Mouse (Mus musculus) liver, embryonic 11.5 days (tissue): ENCODE measurements around the gene Kcnh3. TPM values are rescaled to one million over a fixed set of nuclear protein-coding genes. Genes with fewer than 3 reads are reported as not detected.

Experiments used
- ATAC-seq: fragments of 200-750 bp; cut with Nextera tagmentation; replicated peaks from 2 replicates; pipeline ENCODE4 v1.8.0; 2017; ENCODE audit warnings: moderate number of reproducible peaks, mild to moderate bottlenecking, moderate TSS enrichment, moderate library complexity; ENCODE audit not compliant: low FRiP score
- DNase-seq: peaks from one replicate; pipeline ENCODE4 v3.0.0-alpha.2; 2017; ENCODE audit warnings: low spot score
- H3K27ac ChIP-seq: fragments of 300-500 bp; sonication (generic); 2 replicates; pipeline ENCODE4 v1.5.1; 2014; ENCODE audit warnings: mild to moderate bottlenecking, low read depth, low read length, control low read depth
- H3K27me3 ChIP-seq: fragments of 300-500 bp; sonication (generic); replicated peaks from 2 replicates; pipeline ENCODE4 v1.6.1; 2014; ENCODE audit warnings: low read length, mixed read lengths; ENCODE audit not compliant: control insufficient read depth, insufficient read depth
- H3K36me3 ChIP-seq: fragments of 300-500 bp; sonication (generic); 2 replicates; pipeline ENCODE4 v1.6.1; 2014; ENCODE audit warnings: mild to moderate bottlenecking, low read length, moderate library complexity, mixed read lengths; ENCODE audit not compliant: control insufficient read depth, insufficient read depth
- H3K4me1 ChIP-seq: fragments of 300-500 bp; sonication (generic); replicated peaks from 2 replicates; pipeline ENCODE4 v1.6.1; 2014; ENCODE audit warnings: low read length, mixed read lengths; ENCODE audit not compliant: control insufficient read depth, insufficient read depth
- H3K4me2 ChIP-seq: fragments of 300-500 bp; sonication (generic); 2 replicates; pipeline ENCODE4 v1.6.1; 2014; ENCODE audit warnings: mild to moderate bottlenecking, control low read depth, moderate library complexity
- H3K4me3 ChIP-seq: fragments of 300-500 bp; sonication (generic); 2 replicates; pipeline ENCODE4 v1.5.1; 2014; ENCODE audit warnings: low read depth, low read length, control low read depth
- H3K9ac ChIP-seq: fragments of 300-500 bp; sonication (generic); 2 replicates; pipeline ENCODE4 v1.6.1; 2014; ENCODE audit warnings: low read depth, low read length, control low read depth
- H3K9me3 ChIP-seq: fragments of 300-500 bp; sonication (generic); 2 replicates; pipeline ENCODE4 v1.6.1; 2016; ENCODE audit warnings: low read length, inconsistent platforms, mixed read lengths; ENCODE audit not compliant: control insufficient read depth
- WGBS: fragments of 180-500 bp; shearing (Covaris S2); extraction: QIAGEN DNeasy Blood & Tissue Kit; methylation state at CpG from one replicate; pipeline ENCODE4 v1.1.7; 2014; 5-methylcytosine and 5-hydroxymethylcytosine counted together
- polyA plus RNA-seq: library from polyadenylated mRNA; unstranded; fragments of >200 nt; fragmentation: Nextera tagmentation; extraction: Ambion mirVana; gene quantifications from 2 replicates; pipeline ENCODE4 v1.2.1, GENCODE M21; 2014

Gene Kcnh3
- polyA plus RNA-seq: 0.15 TPM in 1 of 2 replicates, not detected in the other

DNA sequence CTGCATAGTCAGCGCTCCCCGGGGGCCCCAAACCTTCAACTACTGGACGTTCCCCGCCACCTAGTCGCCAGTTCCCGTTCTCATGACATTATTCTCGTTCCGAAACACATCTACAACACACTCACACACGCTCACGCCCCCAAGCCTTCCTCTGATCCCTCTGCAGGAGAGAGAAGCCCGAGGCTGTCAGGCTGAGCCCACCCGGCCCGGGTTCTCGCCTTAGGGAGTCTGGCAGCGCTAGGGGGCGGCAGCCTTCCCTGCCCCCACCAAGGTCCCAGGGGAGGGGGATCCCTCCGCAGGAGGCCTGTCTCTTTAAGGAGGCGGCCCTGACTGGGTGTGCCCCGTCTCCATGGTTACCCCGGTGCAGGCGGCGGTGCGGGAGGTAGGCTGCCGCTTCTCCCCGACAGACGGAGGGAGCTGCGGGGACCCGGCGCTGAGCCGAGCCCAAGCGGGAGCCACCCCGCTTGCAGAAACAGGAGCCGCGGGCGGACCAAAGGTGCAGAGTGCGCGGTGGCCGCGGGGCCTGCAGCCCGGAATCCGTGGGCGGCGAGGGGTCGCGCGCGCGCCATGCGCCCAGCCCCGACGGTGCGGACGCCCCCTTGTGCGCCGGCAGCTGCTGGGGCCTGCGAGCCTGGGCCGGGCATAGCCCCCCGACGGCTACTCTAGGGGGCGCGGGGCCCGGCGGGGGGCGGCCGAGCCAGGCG lies at the start of gene Kcnh3:
Kcnh3 (plus strand) TSS at position 654 of the 704 bp plus-strand sequence.
- peaks cover 13% of the 10 kb centered on the region for H3K4me1 ChIP-seq
- no peaks in the 10 kb centered on the region for H3K36me3 ChIP-seq
- H3K4me2 ChIP-seq: peak within 1 kb of the TSS; percentile 72
- peaks cover 98% of the 10 kb centered on the region for H3K27me3 ChIP-seq
- H3K4me3 ChIP-seq: peak within 1 kb of the TSS; percentile 54
- H3K9me3 ChIP-seq: no peaks in the 10 kb centered on the region
- H3K27ac ChIP-seq: no peak within 1 kb of the TSS
- peak; percentile 68 for DNase-seq
- H3K9ac ChIP-seq: peak within 1 kb of the TSS; percentile 26; the same call in 1 of the 2 replicates
- WGBS: 3% methylated on average over 61 of the region's 66 CpGs
- ATAC-seq: 0 out of 2 replicates have a peak, but pooled peaks have one; percentile 22

DNA sequence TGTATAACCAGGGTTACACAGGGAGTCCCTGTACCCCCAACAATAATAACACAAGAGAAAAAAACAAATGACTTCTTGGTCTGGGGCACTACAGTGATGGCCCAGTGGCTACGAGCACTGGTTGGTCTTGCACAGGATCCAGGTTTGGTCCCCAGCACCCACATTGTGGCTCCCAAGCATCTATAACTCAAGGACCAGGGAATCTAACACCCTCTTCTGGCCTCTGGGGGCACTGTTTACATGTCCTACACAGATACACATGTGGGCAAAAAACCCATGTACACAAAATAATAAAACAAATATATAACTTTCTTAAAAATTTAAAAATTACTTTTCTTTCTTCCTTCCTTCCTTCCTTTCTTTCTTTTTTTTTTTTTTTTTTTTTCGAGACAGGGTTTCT lies 45.0 kb upstream of the Kcnh3 start:
- H3K36me3 ChIP-seq: peaks cover 30% of the 10 kb centered on the region
- 88% methylated on average over 1 of the region's 2 CpGs for WGBS
- no peak for ATAC-seq

DNA sequence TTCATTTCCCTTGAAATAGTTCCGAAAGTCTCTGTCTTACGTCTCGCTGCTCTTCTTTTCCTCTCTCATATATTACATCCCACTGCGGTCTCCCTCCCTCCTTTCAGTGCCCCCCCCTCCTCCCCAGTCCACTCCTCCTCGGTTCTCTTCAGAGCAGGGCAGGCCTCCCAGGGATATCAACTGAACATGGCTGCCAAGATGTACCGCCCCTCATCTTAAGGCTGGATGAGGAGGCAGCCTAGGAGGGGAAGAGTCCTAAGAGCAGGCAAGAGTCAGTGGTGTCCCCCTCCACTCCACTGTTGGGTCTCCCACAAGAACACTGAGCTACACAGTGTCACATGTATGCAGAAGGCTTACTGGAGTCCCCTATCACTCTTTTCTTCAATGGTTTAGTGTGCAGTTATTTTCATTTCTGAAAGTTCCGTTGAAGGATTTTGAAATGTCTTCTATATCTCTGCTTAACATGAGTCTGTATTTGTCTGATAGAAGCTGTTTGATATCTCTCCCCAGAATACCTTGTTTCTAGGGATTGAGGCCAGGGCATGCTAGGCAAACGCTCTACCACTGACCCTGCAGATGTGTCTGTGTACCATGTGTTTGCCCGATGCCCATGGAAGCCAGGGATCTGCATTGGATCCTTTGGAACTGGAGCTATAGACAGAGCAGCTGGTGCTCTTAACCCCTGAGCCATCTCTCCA lies 40.3 kb upstream of the Kcnh3 start:
- H3K27ac ChIP-seq: peak overlapping the region; percentile 47; the same call in 1 of the 2 replicates
- H3K4me2 ChIP-seq: no peak overlapping the region
- WGBS: 76% methylated on average over 9 of the region's 9 CpGs
- DNase-seq: no peak
- no peak overlapping the region for H3K9ac ChIP-seq
- H3K9me3 ChIP-seq: no peaks in the 10 kb centered on the region
- no peak overlapping the region for H3K4me3 ChIP-seq
- peak; percentile 81 for ATAC-seq
- 0 out of 2 replicates have a peak, but pooled peaks cover 6% of the 10 kb centered on the region for H3K4me1 ChIP-seq
- no peaks in the 10 kb centered on the region for H3K27me3 ChIP-seq
- H3K36me3 ChIP-seq: peaks cover 36% of the 10 kb centered on the region

More for the DNA sequence above, 45.0 kb upstream of the Kcnh3 start:
- Histone ChIP-seq H3K9ac (no peak overlapping the region), H3K4me3 (no peak overlapping the region), H3K27me3 (no peaks in the 10 kb centered on the region), H3K4me1 (0 out of 2 replicates have a peak, but pooled peaks cover 3% of the 10 kb centered on the region), H3K27ac (no peak overlapping the region), H3K9me3 (no peaks in the 10 kb centered on the region), H3K4me2 (no peak overlapping the region)
- DNase-seq: no peak

DNA sequence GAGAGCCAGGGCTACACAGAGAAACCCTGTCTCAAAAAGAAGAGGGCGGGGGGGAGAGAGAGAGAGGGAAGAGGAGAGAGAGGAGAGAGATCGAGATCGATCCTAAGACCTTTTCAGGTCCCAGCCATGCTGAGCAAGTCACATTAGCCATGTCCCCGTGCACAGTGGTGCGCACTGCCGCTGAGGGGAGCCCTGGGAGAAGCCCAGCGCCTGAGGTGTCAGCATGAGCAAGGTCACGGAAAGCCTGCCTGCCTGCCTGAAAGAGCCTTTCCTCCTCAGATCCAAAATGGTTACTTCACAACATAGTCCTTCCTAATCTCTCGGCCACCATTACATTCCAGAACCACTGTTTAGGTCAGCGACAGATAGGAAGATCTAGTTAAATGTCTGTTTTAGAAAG lies 30.3 kb upstream of the Kcnh3 start:
- WGBS: 83% methylated on average over 10 of the region's 10 CpGs
- Histone ChIP-seq H3K36me3 (peaks cover 15% of the 10 kb centered on the region), H3K4me2 (no peak overlapping the region), H3K27me3 (no peaks in the 10 kb centered on the region), H3K4me1 (no peaks in the 10 kb centered on the region; the same call in 1 of the 2 replicates), H3K9me3 (no peaks in the 10 kb centered on the region), H3K27ac (no peak overlapping the region), H3K9ac (no peak overlapping the region), H3K4me3 (no peak overlapping the region)
- ATAC-seq (no peak; the same call in 1 of the 2 replicates), DNase-seq (no peak)

DNA sequence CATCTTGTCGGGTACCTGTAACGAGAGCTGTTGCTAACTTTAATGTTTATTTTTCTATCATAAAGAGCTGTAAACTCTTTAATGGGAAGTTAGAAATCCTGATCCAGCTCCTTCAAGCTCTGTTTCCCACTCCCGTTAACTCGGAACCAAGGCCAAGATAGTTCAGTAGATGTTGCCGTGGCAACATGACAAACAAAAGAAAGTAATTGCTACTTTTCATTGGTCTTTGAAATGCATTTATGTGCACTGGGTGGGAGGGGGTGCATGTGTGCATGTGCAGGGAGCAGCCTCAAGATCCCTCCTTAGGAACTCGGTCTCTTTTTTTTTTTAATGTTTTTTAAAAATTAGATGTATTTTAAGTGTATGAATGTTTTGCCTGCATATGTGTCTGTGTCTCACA lies 29.6 kb upstream of the Kcnh3 start:
- no peak overlapping the region for H3K9ac ChIP-seq
- no peak overlapping the region for H3K4me2 ChIP-seq
- H3K9me3 ChIP-seq: no peaks in the 10 kb centered on the region
- 89% methylated on average over 6 of the region's 6 CpGs for WGBS
- ATAC-seq (no peak), DNase-seq (no peak)
- no peak overlapping the region for H3K27ac ChIP-seq
- no peak overlapping the region for H3K4me3 ChIP-seq
- H3K36me3 ChIP-seq: peaks cover 19% of the 10 kb centered on the region
- no peaks in the 10 kb centered on the region for H3K27me3 ChIP-seq
- H3K4me1 ChIP-seq: no peaks in the 10 kb centered on the region; the same call in 1 of the 2 replicates

DNA sequence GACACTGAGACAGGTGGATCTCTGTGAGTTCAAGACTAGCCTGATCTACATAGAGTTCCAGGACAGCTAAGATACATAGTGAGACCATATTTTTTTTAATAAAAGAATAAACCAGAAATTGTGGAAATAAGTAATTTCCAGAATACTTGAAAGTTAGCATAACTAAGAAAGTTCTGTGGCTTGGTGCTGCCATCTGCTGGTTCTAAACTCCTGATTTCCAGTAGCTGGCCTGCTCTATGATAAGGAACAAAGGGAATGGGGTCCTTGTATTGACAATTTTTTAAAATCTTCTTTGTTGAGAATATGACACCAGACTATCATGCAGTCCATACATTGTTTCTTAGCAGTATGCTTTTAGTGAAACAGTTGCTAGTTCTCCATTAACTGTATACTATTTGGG lies 25.9 kb upstream of the Kcnh3 start:
- Histone ChIP-seq H3K4me1 (no peaks in the 10 kb centered on the region), H3K36me3 (peaks cover 11% of the 10 kb centered on the region), H3K4me3 (no peak overlapping the region), H3K9ac (no peak overlapping the region), H3K4me2 (no peak overlapping the region), H3K9me3 (no peaks in the 10 kb centered on the region), H3K27me3 (no peaks in the 10 kb centered on the region), H3K27ac (no peak overlapping the region)
- DNase-seq (no peak), ATAC-seq (no peak)

DNA sequence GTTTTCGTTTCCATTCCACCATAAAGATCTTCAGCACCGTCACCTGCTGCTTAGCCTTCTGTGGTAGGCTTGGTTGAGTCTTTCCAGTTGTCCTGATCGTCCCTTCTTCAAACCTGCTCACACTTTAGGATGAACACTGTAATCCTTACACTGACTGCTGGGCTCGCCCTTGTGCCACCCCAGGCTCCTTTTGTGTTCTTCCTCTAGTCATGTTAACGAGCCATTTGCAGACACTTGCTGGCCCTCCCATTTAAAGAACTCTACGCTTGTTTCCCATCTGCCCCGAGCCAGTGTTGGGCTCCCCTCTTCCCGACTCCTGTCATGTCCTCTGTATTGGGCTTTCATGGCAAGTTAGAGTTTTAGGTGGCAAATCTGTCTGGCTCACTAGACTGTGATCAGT lies 18.7 kb upstream of the Kcnh3 start:
- 83% methylated on average over 8 of the region's 8 CpGs for WGBS

DNA sequence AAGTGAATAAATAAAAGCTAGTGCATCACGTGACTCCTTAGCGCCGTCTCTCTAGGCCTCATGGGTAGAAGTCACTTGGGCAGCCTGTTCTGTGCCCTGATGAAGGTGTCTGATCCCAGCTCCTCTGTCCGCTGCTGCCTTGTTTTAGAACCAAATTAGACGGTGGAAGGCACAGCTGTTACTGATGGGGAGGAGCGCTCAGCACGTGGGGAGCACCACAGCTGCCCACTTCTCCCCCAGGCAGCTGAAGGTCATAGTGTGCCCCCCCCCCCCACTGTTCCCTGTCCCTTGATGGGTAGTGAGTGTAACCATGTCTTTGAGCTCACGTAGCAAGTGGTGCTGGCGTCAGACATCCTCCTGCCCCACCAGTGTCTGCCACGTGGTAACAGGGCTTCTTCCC lies 11.5 kb upstream of the Kcnh3 start:
- ATAC-seq (no peak), DNase-seq (no peak)
- Histone ChIP-seq H3K27me3 (no peaks in the 10 kb centered on the region), H3K36me3 (peaks cover 15% of the 10 kb centered on the region), H3K4me2 (no peak overlapping the region), H3K9me3 (no peaks in the 10 kb centered on the region), H3K27ac (no peak overlapping the region), H3K4me1 (no peaks in the 10 kb centered on the region), H3K4me3 (no peak overlapping the region), H3K9ac (no peak overlapping the region)
- WGBS: 87% methylated on average over 10 of the region's 10 CpGs

More for the DNA sequence above, 18.7 kb upstream of the Kcnh3 start:
- H3K4me1 ChIP-seq: no peaks in the 10 kb centered on the region
- H3K4me3 ChIP-seq: no peak overlapping the region
- no peaks in the 10 kb centered on the region for H3K9me3 ChIP-seq
- no peak overlapping the region for H3K4me2 ChIP-seq
- H3K9ac ChIP-seq: no peak overlapping the region
- DNase-seq (no peak), ATAC-seq (no peak)
- no peaks in the 10 kb centered on the region for H3K27me3 ChIP-seq
- H3K27ac ChIP-seq: no peak overlapping the region
- peaks cover 18% of the 10 kb centered on the region for H3K36me3 ChIP-seq
